Mouse (Mus musculus): ENCODE measurements around the gene Ooep.

DNA sequence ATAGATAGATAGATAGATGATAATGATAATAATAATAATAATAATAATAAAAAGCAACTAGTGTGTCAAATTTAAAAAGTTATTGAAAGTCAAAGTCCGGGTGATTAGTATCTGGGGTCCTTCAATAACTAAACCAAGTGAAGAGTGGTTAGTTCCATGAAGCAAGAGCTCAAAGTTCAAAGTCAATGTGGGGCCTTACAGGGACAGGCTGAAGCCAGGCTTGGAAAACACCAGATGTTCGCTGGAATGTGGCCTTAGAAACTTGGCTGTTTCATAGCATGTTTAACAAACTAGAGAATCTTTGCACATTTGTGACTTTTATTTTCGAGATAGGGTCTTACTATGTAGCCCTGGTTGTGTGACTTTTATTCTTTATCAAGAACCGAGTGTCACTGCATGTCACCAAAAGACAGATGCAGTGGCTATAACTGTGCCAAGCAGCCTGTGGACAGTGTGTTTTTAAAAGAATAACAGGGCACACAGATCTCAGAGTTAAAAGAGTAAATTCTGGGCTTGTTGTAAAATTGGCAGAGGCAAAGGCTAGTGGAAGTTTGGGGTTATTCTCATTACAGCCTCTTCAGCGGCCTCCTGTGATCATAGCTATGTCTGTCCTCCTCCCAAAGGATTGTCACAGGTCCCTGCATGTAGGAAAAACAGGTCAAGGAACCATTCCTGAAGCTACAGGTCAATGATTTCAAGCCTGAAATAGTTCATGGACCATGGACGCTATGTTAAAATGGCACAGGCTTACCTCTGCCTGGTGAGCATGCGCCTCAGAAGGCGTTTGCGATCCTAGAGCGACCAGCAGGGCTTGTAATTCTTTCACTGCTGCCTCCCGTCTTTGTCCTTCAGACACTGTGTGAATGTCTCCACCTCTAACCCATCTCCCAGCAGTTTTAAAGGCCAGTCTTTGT lies 23.6 kb downstream of the Ooep start:
- TF ChIP-seq TCF12 (IDR thresholded peaks at IDR 0.05; ENCODE audit: low read depth, low read length) (no peak), CTCF (IDR thresholded peaks at IDR 0.05 in 2 of 3, conservative IDR thresholded peaks at IDR 0.05 in 1 of 3; ENCODE audit: control insufficient read depth in 1 of 3, insufficient read depth in 1 of 3, low read depth in 2 of 3, low read length in 3 of 3, poor library complexity in 1 of 3, severe bottlenecking in 1 of 3) (no peak), TBP (IDR thresholded peaks at IDR 0.05; ENCODE audit: low read depth, low read length) (no peak), POLR2A (IDR thresholded peaks at IDR 0.05; ENCODE audit: control insufficient read depth in 1 of 2, insufficient read depth in 1 of 2, low read depth in 1 of 2, low read length in 2 of 2, poor library complexity in 1 of 2) (no peak), CHD1 (IDR thresholded peaks at IDR 0.05; ENCODE audit: low read depth, low read length) (no peak), POLR2AphosphoS5 (IDR thresholded peaks at IDR 0.05; ENCODE audit: borderline replicate concordance, low read depth, low read length) (no peak), TAL1 (IDR thresholded peaks at IDR 0.05; ENCODE audit: low read length) (no peak)
